Comparison of ENCODE assay signal across 26 mouse cellular contexts in genomic region chr4:78235820-78236219, GRCm38 (mm10). TPM values are rescaled to one million over a fixed set of nuclear protein-coding genes. Genes with fewer than 3 reads are reported as not detected.
DNase-seq lines count a peak whose midpoint lies in the region; TF ChIP-seq lines count a peak whose summit lies in the region.
"Had no signal": no experiment of that assay in that cellular context is flagged by ENCODE, and none has a peak within 500 bp of the region (broad histone marks: within the 10 kb centered on the region; RNA-seq: fewer than 3 reads in every experiment).

No protein-coding gene starts in this region.

- H3K27me3 ChIP-seq in thymus, adult 2 months (ENCODE audit: control insufficient read depth, insufficient read depth, low read length) = no peaks in the 10 kb centered on the region
- H3K27me3 ChIP-seq in cerebellum, adult 2 months (ENCODE audit: control insufficient read depth, insufficient read depth, low read length) = no peaks in the 10 kb centered on the region
- H3K27me3 ChIP-seq: forebrain, embryonic 12.5 days; forebrain, embryonic 15.5 days; heart, embryonic 12.5 days; heart, embryonic 15.5 days; hindbrain, embryonic 13.5 days; intestine, embryonic 15.5 days had no signal

- 79% methylated on average over 2 of the region's 2 CpGs for WGBS in thymus, adult 2 months
- WGBS in cerebellum, adult 2 months = 84% methylated on average over 2 of the region's 2 CpGs

- no peak overlapping the region for H3K4me3 ChIP-seq in thymus, adult 2 months (ENCODE audit: control insufficient read depth, insufficient read depth, low read length)
- H3K4me3 ChIP-seq in cerebellum, adult 2 months (replicated peaks; ENCODE audit: insufficient read depth, low read depth, low read length) = no peak overlapping the region
- H3K4me3 ChIP-seq: forebrain, embryonic 12.5 days; forebrain, embryonic 15.5 days; heart, embryonic 12.5 days; heart, embryonic 15.5 days; hindbrain, embryonic 10.5 days; hindbrain, embryonic 13.5 days; intestine, embryonic 15.5 days had no signal

- H3K4me1 ChIP-seq in thymus, adult 2 months (replicated peaks; ENCODE audit: control insufficient read depth, insufficient read depth, low read length) = no peaks in the 10 kb centered on the region
- H3K4me1 ChIP-seq in cerebellum, adult 2 months (ENCODE audit: control insufficient read depth, insufficient read depth, low read length) = no peaks in the 10 kb centered on the region
- H3K4me1 ChIP-seq: forebrain, embryonic 12.5 days; forebrain, embryonic 15.5 days; heart, embryonic 12.5 days; heart, embryonic 15.5 days; hindbrain, embryonic 10.5 days; hindbrain, embryonic 13.5 days; intestine, embryonic 15.5 days had no signal

- no peak overlapping the region for H3K27ac ChIP-seq in thymus, adult 2 months (ENCODE audit: control insufficient read depth, insufficient read depth, low read length)
- H3K27ac ChIP-seq in cerebellum, adult 2 months (ENCODE audit: insufficient read depth, low read length) = no peak overlapping the region
- H3K27ac ChIP-seq: forebrain, embryonic 12.5 days; forebrain, embryonic 15.5 days; heart, embryonic 15.5 days; hindbrain, embryonic 10.5 days; hindbrain, embryonic 13.5 days; intestine, embryonic 15.5 days had no signal

- TF ChIP-seq POLR2A in thymus, adult 2 months (IDR thresholded peaks at IDR 0.05; ENCODE audit: control insufficient read depth, extremely low read depth, insufficient read depth, low read length, poor library complexity) = no peak
- no peak for TF ChIP-seq POLR2A in cerebellum, adult 2 months (IDR thresholded peaks at IDR 0.05; ENCODE audit: borderline replicate concordance, insufficient read depth, low read length)

- TF ChIP-seq CTCF in thymus, adult 2 months (IDR thresholded peaks at IDR 0.05; ENCODE audit: borderline replicate concordance, control insufficient read depth, extremely low read depth, insufficient read depth, low read length, poor library complexity) = no peak
- no peak for TF ChIP-seq CTCF in cerebellum, adult 2 months (IDR thresholded peaks at IDR 0.05; ENCODE audit: borderline replicate concordance, insufficient read depth, low read depth, low read length)

- DNase-seq in 3134 (ENCODE audit: extremely low read depth, insufficient read length, low spot score) = peak; percentile 63
- peak; percentile 91 for DNase-seq in 416B (ENCODE audit: low read depth)
- peak; percentile 48 for DNase-seq in NIH3T3 (ENCODE audit: low read depth)
- DNase-seq in fibroblast of lung, adult 2 months (ENCODE audit: low read depth) = peak; percentile 46
- no peak for DNase-seq in adipocyte (ENCODE audit: low spot score)
- no peak for DNase-seq in thymus, adult 2 months
- no peak for DNase-seq in layer of hippocampus, adult 11-12 months (ENCODE audit: low spot score)
- DNase-seq in cerebellum, adult 2 months = no peak
- DNase-seq: adrenal gland, adult 8-10 months; adrenal gland, postnatal 25 days; B cell, adult 2 months; cerebellum, adult 11-12 months; cerebellum, adult 9-10 months; cerebellum, postnatal 14 days; gastrocnemius, postnatal 10 days; gastrocnemius, postnatal 36 days; heart, postnatal 10 days; heart, postnatal 36 days; kidney, adult 18-20 months had no signal

- H3K36me3 ChIP-seq in thymus, adult 2 months (ENCODE audit: control insufficient read depth, insufficient read depth, low read length) = no peaks in the 10 kb centered on the region
- H3K36me3 ChIP-seq: forebrain, embryonic 12.5 days; forebrain, embryonic 15.5 days; heart, embryonic 12.5 days; heart, embryonic 15.5 days; hindbrain, embryonic 10.5 days; hindbrain, embryonic 13.5 days; intestine, embryonic 15.5 days had no signal

RNA-seq across cellular contexts. Expression of gene Ptprd, which starts 24.1 kb away (rescaled TPM):
- polyA plus RNA-seq in thymus, adult 2 months (2012; rRNA removed) = 0.97 and 1.0 TPM in 2 replicates
- polyA plus RNA-seq in cerebellum, adult 2 months (2012; rRNA removed) = 101 and 108 TPM in 2 replicates

Comparison
In these comparisons a context has a peak if more than half of its experiments do, and no peak if none do; other contexts are left out.
1. DNase-seq: peak in 3134 (single experiment), 416B (single experiment), NIH3T3 (single experiment) and fibroblast of lung, adult 2 months (single experiment); none in adipocyte (single experiment), thymus, adult 2 months (single experiment), layer of hippocampus, adult 11-12 months (single experiment) and cerebellum, adult 2 months (0 of 2).
2. RNA of gene Ptprd, which starts 24.1 kb away (polyA plus RNA-seq): 101 to 108 TPM in cerebellum, adult 2 months; 0.97 to 1.0 TPM in thymus, adult 2 months; every median in the first group is over 10 times any median in the second.